Mouse (Mus musculus) myocyte (in vitro differentiated cells): ENCODE measurements around the gene Gstcd. TPM values are rescaled to one million over a fixed set of nuclear protein-coding genes. Genes with fewer than 3 reads are reported as not detected.

ENCODE experiments used
- H3K27me3 ChIP-seq: one replicate; pipeline ENCODE4 v1.6.1; 2011; ENCODE audit not compliant: control insufficient read depth, insufficient read depth, insufficient read length
- H3K36me3 ChIP-seq: one replicate; pipeline ENCODE4 v1.6.1; 2011; ENCODE audit not compliant: control insufficient read depth, insufficient read depth
- H3K4me2 ChIP-seq: one replicate; pipeline ENCODE4 v1.6.1; 2011; ENCODE audit warnings: low read depth, control low read depth
- H3K4me3 ChIP-seq: one replicate; pipeline ENCODE4 v1.5.1; 2011; ENCODE audit warnings: mild to moderate bottlenecking, control low read depth, moderate library complexity
- H3K79me2 ChIP-seq: one replicate; pipeline ENCODE4 v1.6.1; 2011; ENCODE audit not compliant: control insufficient read depth, insufficient read depth
- H3ac ChIP-seq: one replicate; pipeline ENCODE4 v1.6.1; 2011; ENCODE audit not compliant: control insufficient read depth, insufficient read length
- CEBPB ChIP-seq: IDR thresholded peaks from 2 replicates; pipeline ENCODE4 v1.6.1; 2011; ENCODE audit warnings: mild to moderate bottlenecking, moderate library complexity; ENCODE audit not compliant: poor library complexity, insufficient read depth, severe bottlenecking
- E2F4 ChIP-seq: IDR thresholded peaks from one replicate; pipeline ENCODE4 v1.6.1; 2011; ENCODE audit warnings: mild to moderate bottlenecking, control low read depth, moderate library complexity; ENCODE audit not compliant: insufficient read depth
- MAX ChIP-seq: IDR thresholded peaks from one replicate; pipeline ENCODE4 v1.6.1; 2011; ENCODE audit warnings: low read depth, mild to moderate bottlenecking, control low read depth
- MYOD1 ChIP-seq, 3 experiments: IDR thresholded peaks; one replicate each; pipeline ENCODE4 v1.6.1; 2011; ENCODE audit warnings: control low read depth in 2 of 3, low read depth in 2 of 3, mild to moderate bottlenecking in 2 of 3, moderate library complexity in 1 of 3; ENCODE audit not compliant: insufficient read length in 2 of 3, control insufficient read depth in 1 of 3
- MYOG ChIP-seq, 3 experiments: IDR thresholded peaks; one replicate each; pipeline ENCODE4 v1.6.1; 2011; ENCODE audit warnings: control low read depth in 2 of 3, low read depth in 2 of 3, mild to moderate bottlenecking in 2 of 3; ENCODE audit not compliant: insufficient read length in 2 of 3, control insufficient read depth in 1 of 3, insufficient read depth in 1 of 3
- POLR2A ChIP-seq: IDR thresholded peaks from one replicate; pipeline ENCODE4 v1.6.1; 2011; ENCODE audit warnings: low read depth, mild to moderate bottlenecking, control low read depth, moderate library complexity; ENCODE audit not compliant: insufficient read length
- POLR2AphosphoS2 ChIP-seq: IDR thresholded peaks from one replicate; pipeline ENCODE4 v1.6.1; 2011; ENCODE audit warnings: low read depth, control low read depth; ENCODE audit not compliant: insufficient read length
- REST ChIP-seq: IDR thresholded peaks from one replicate; pipeline ENCODE4 v1.6.1; 2011; ENCODE audit warnings: mild to moderate bottlenecking, control low read depth, moderate library complexity; ENCODE audit not compliant: insufficient read depth, insufficient read length
- SRF ChIP-seq: IDR thresholded peaks from one replicate; pipeline ENCODE4 v1.6.1; 2011; ENCODE audit warnings: low read depth; ENCODE audit not compliant: control insufficient read depth, insufficient read length
- TCF12 ChIP-seq: IDR thresholded peaks from one replicate; pipeline ENCODE4 v1.6.1; 2011; ENCODE audit warnings: mild to moderate bottlenecking, control low read depth; ENCODE audit not compliant: poor library complexity, insufficient read depth, severe bottlenecking
- TCF3 ChIP-seq: IDR thresholded peaks from one replicate; pipeline ENCODE4 v1.6.1; 2011; ENCODE audit warnings: low read depth, control low read depth; ENCODE audit not compliant: insufficient read length
- USF1 ChIP-seq: IDR thresholded peaks from one replicate; pipeline ENCODE4 v1.6.1; 2011; ENCODE audit warnings: low read depth, mild to moderate bottlenecking, control low read depth, moderate library complexity
- polyA plus RNA-seq: library from polyadenylated mRNA; unstranded; fragments of >200 nt; fragmentation: generic; extraction: Trizol; gene quantifications from one replicate; pipeline ENCODE4 v1.2.1, GENCODE M21; 2012; ENCODE audit warnings: missing spikeins

Gene Gstcd
- polyA plus RNA-seq, 1 experiment = 7.3 TPM

DNA sequence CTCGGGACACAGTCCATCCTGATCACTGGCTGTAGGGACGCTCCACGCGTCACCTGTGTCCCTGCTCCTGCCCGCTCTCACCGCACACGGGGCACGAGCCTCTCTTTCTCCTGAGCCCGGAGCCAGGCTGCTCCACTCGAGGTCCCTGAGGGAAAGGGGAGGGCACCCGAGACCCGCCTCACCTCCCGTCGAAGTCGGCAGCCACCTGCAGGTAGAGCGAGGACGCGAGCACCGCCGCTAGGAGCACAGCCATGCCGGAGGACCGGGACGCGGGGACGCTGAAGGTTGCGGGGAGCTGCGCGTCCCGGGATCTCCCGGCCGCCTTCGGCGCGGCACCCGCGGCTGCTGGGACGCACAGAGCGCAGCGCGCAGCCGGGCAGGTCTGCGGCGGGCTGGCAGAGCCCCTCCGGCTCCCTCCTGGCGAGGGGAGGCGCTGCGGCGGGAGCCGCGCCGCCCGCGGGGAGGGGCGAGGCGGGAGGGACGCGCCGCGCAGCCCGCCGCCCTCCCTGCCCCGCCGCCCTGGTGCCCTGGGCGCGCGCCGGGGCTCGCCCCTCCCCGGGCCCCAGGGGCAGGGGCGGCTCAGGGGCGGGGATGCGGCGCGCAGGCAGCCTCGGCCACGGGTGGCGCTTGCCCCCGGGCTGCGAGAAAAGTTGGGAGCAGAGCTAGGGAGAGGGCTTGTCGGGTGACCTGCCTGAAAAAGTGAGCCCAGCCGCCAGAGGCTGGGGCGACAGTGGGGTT lies 141.9 kb downstream of the Gstcd start, which contains the start of gene Npnt:
Gene Npnt (minus strand): TSS at position 501 of the 738 bp plus-strand sequence.
- Histone ChIP-seq H3K4me2 (peak within 1 kb of the TSS; percentile 85), H3K36me3 (no peaks in the 10 kb centered on the region), H3K27me3 (no peaks in the 10 kb centered on the region), H3K79me2 (peaks cover 4% of the 10 kb centered on the region), H3ac (peak within 1 kb of the TSS; percentile 32), H3K4me3 (peak within 1 kb of the TSS; percentile 56)
- TF ChIP-seq E2F4 (peak; percentile 14), POLR2A (peak; percentile 73), REST (no peak), POLR2AphosphoS2 (peak; percentile 65), MYOD1 (IDR thresholded peaks at IDR 0.05; ENCODE audit: control insufficient read depth in 1 of 3, insufficient read length in 2 of 3, low read depth in 2 of 3) (peak in 1 of 3 experiments; percentile 38), MAX (no peak), SRF (no peak), MYOG (IDR thresholded peaks at IDR 0.05; ENCODE audit: control insufficient read depth in 1 of 3, insufficient read depth in 1 of 3, insufficient read length in 2 of 3, low read depth in 2 of 3) (no peak), TCF3 (no peak), TCF12 (no peak), USF1 (no peak), CEBPB (no peak)

DNA sequence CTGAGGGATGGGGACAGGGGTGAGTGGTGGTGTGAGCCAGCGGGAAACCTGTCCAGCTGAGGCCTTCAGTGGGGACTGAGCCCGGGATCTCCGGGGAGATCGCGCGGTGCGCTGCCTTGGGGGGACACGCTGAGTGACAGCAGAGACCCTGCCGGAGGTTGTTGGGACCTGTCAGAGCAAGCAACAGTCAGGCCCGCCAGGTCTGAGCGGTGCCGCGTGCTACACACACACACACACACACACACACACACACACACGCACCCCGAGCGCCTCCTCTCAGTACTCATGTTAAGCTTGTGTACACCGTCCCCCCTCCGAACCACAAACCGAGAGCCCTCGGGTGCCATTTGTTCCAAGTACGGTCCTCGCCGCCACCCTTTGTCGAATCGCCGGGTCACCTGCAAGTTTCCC lies 142.4 kb downstream of the Gstcd start:
- Histone ChIP-seq H3K27me3 (no peaks in the 10 kb centered on the region), H3ac (peak overlapping the region; percentile 32), H3K4me2 (peak overlapping the region; percentile 85), H3K36me3 (no peaks in the 10 kb centered on the region), H3K4me3 (peak overlapping the region; percentile 56), H3K79me2 (peaks cover 4% of the 10 kb centered on the region)
- no peak for TF ChIP-seq POLR2AphosphoS2
- TF ChIP-seq MYOG (IDR thresholded peaks at IDR 0.05; ENCODE audit: control insufficient read depth in 1 of 3, insufficient read depth in 1 of 3, insufficient read length in 2 of 3, low read depth in 2 of 3) = peak in 1 of 3 experiments; percentile 2
- no peak for TF ChIP-seq REST
- no peak for TF ChIP-seq SRF
- TF ChIP-seq MAX = no peak

GRCm38 (mm10) chr3:132948298-132948795 lies 143.5 kb downstream of the Gstcd start:
- Histone ChIP-seq H3K27me3 (no peaks in the 10 kb centered on the region), H3K36me3 (no peaks in the 10 kb centered on the region), H3K4me3 (peak overlapping the region; percentile 56), H3K4me2 (peak overlapping the region; percentile 85), H3ac (no peak overlapping the region), H3K79me2 (peaks cover 4% of the 10 kb centered on the region)
- TF ChIP-seq USF1 = no peak
- TF ChIP-seq MYOD1 (IDR thresholded peaks at IDR 0.05; ENCODE audit: control insufficient read depth in 1 of 3, insufficient read length in 2 of 3, low read depth in 2 of 3) = peak in 2 of 3 experiments; percentile 30 to 47
- no peak for TF ChIP-seq REST
- TF ChIP-seq MYOG (IDR thresholded peaks at IDR 0.05; ENCODE audit: control insufficient read depth in 1 of 3, insufficient read depth in 1 of 3, insufficient read length in 2 of 3, low read depth in 2 of 3) = peak in 2 of 3 experiments; percentile 42 to 44
- TF ChIP-seq E2F4 = no peak

GRCm38 (mm10) chr3:132946086-132946485 lies 145.7 kb downstream of the Gstcd start:
- TF ChIP-seq MAX = no peak
- TF ChIP-seq SRF = no peak
- no peak for TF ChIP-seq USF1
- TF ChIP-seq CEBPB = no peak
- TF ChIP-seq E2F4 = no peak
- TF ChIP-seq POLR2A = no peak
- no peak for TF ChIP-seq MYOD1 (IDR thresholded peaks at IDR 0.05; ENCODE audit: control insufficient read depth in 1 of 3, insufficient read length in 2 of 3, low read depth in 2 of 3)
- no peak for TF ChIP-seq REST
- TF ChIP-seq TCF3 = no peak
- no peak for TF ChIP-seq TCF12
- no peak for TF ChIP-seq MYOG (IDR thresholded peaks at IDR 0.05; ENCODE audit: control insufficient read depth in 1 of 3, insufficient read depth in 1 of 3, insufficient read length in 2 of 3, low read depth in 2 of 3)
- TF ChIP-seq POLR2AphosphoS2 = no peak
- no peaks in the 10 kb centered on the region for H3K27me3 ChIP-seq
- no peak overlapping the region for H3ac ChIP-seq
- H3K79me2 ChIP-seq = peaks cover 4% of the 10 kb centered on the region
- no peak overlapping the region for H3K4me2 ChIP-seq
- no peak overlapping the region for H3K4me3 ChIP-seq
- H3K36me3 ChIP-seq = no peaks in the 10 kb centered on the region

- no peak overlapping the region for H3K4me3 ChIP-seq
- H3K27me3 ChIP-seq = no peaks in the 10 kb centered on the region
These were observed 146.2 kb downstream of the Gstcd start for GRCm38 (mm10) chr3:132945669-132946068.

More at GRCm38 (mm10) chr3:132945669-132946068, 146.2 kb downstream of the Gstcd start:
- Histone ChIP-seq H3K4me2 (no peak overlapping the region), H3K36me3 (no peaks in the 10 kb centered on the region), H3ac (no peak overlapping the region), H3K79me2 (peaks cover 4% of the 10 kb centered on the region)
- TF ChIP-seq REST (no peak), E2F4 (no peak), TCF3 (no peak), CEBPB (no peak), POLR2AphosphoS2 (no peak), MYOD1 (IDR thresholded peaks at IDR 0.05; ENCODE audit: control insufficient read depth in 1 of 3, insufficient read length in 2 of 3, low read depth in 2 of 3) (no peak), MYOG (IDR thresholded peaks at IDR 0.05; ENCODE audit: control insufficient read depth in 1 of 3, insufficient read depth in 1 of 3, insufficient read length in 2 of 3, low read depth in 2 of 3) (no peak), SRF (no peak), MAX (no peak), POLR2A (no peak), TCF12 (no peak), USF1 (no peak)
